Mouse (Mus musculus) forebrain, embryonic 10.5 days (tissue): ENCODE data around the gene Gm960. TPM values are rescaled to one million over a fixed set of nuclear protein-coding genes. Genes with fewer than 3 reads are reported as not detected.
"Not testable (repeated sequence)": the region's sequence is repeated elsewhere in the genome, so short reads cannot be mapped to it uniquely, and the experiment has no call there.

ENCODE experiments used
- DNase-seq: peaks from one replicate; pipeline ENCODE4 v3.0.0-alpha.2; 2017; ENCODE audit warnings: low spot score; ENCODE audit errors: extremely low spot score
- H3K27ac ChIP-seq: fragments of 300-500 bp; sonication (generic); 2 replicates; pipeline ENCODE4 v1.5.1; 2016; ENCODE audit warnings: mild to moderate bottlenecking
- H3K27me3 ChIP-seq: fragments of 300-500 bp; sonication (generic); 2 replicates; pipeline ENCODE4 v1.6.1; 2016; ENCODE audit warnings: mild to moderate bottlenecking; ENCODE audit not compliant: poor library complexity, severe bottlenecking
- H3K36me3 ChIP-seq: fragments of 300-500 bp; sonication (generic); replicated peaks from 2 replicates; pipeline ENCODE4 v1.6.1; 2016; ENCODE audit warnings: mild to moderate bottlenecking, moderate library complexity
- H3K4me1 ChIP-seq: fragments of 300-500 bp; sonication (generic); 2 replicates; pipeline ENCODE4 v1.6.1; 2016
- H3K4me3 ChIP-seq: fragments of 300-500 bp; sonication (generic); 2 replicates; pipeline ENCODE4 v1.5.1; 2016; ENCODE audit warnings: mild to moderate bottlenecking, moderate library complexity
- H3K9me3 ChIP-seq: fragments of 300-500 bp; sonication (generic); 2 replicates; pipeline ENCODE4 v1.6.1; 2016; ENCODE audit warnings: mild to moderate bottlenecking, moderate library complexity
- WGBS: fragments of 180-500 bp; shearing (Covaris S2); methylation state at CpG from one replicate; pipeline ENCODE4 v1.1.7; 2016; 5-methylcytosine and 5-hydroxymethylcytosine counted together
- microRNA-seq: library from miRNA; unstranded; fragments of <30 nt; microRNA quantifications from one replicate; pipeline ENCODE4, GENCODE M21; 2017
- polyA plus RNA-seq: library from polyadenylated mRNA; unstranded; fragments of >200 nt; fragmentation: Nextera tagmentation; extraction: Ambion mirVana; gene quantifications from 2 replicates; pipeline ENCODE4 v1.2.1, GENCODE M21; 2016

The Gm960 gene
- polyA plus RNA-seq, 1 experiment from 2014 or later: 3.0 TPM

DNA sequence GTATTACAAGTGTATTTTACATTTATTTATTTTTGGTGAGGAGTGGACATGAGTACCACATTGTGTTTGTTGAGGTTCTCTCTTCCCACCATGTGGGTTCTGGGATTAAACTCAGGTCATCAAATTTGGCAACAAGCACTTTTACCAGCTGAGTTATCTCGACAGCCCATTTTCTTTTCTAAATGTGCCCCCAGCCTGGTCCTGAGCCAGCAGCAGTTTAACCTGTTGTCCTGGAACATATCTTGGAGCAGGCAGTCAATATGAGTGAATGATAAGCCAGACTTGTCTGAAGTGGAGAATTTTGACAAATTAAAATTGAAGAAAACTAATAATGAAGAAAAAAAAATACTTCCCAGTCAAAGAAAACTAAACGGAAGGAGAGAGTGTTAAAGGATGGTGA lies 102.4 kb downstream of the Gm960 start:
- Histone ChIP-seq H3K27me3 (no peaks in the 10 kb centered on the region), H3K4me1 (0 out of 2 replicates have a peak, but pooled peaks cover 5% of the 10 kb centered on the region), H3K27ac (no peak overlapping the region), H3K9me3 (no peaks in the 10 kb centered on the region), H3K4me3 (no peak overlapping the region), H3K36me3 (no peaks in the 10 kb centered on the region)
- 86% methylated on average over 2 of the region's 2 CpGs for WGBS
- no peak for DNase-seq

GRCm38 (mm10) chr19:4593792-4594522 lies 104.5 kb downstream of the Gm960 start:
- Histone ChIP-seq H3K4me3 (no peak overlapping the region), H3K27me3 (no peaks in the 10 kb centered on the region), H3K27ac (no peak overlapping the region), H3K36me3 (no peaks in the 10 kb centered on the region), H3K4me1 (0 out of 2 replicates have a peak, but pooled peaks cover 5% of the 10 kb centered on the region), H3K9me3 (no peaks in the 10 kb centered on the region)
- no peak for DNase-seq
- WGBS: 61% methylated on average over 7 of the region's 7 CpGs

GRCm38 (mm10) chr19:4590025-4590424 lies 108.4 kb downstream of the Gm960 start:
- Histone ChIP-seq H3K36me3 (no peaks in the 10 kb centered on the region), H3K4me3 (no peak overlapping the region), H3K9me3 (no peaks in the 10 kb centered on the region), H3K27me3 (no peaks in the 10 kb centered on the region), H3K27ac (no peak overlapping the region), H3K4me1 (0 out of 2 replicates have a peak, but pooled peaks cover 5% of the 10 kb centered on the region)
- WGBS: 96% methylated on average over 3 of the region's 3 CpGs
- DNase-seq: no peak

DNA sequence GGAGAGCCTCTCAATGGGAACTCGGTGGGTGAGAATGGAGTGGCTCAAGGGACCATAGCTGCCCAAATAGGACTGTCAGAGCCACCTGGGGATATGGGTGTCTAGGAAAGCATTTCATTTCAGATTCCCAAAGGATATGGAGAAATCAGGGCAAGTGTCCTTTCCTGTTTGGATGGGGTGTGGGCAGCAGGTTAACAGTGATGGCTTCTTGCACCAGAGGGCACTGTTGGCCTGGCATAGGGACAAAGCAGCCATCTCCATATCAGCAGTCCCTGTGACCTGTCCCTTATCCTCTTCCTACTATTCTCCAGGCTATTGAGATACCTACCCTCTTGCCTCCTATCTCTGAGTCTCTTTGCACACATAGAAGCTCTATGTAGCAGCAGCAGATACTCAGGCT lies 109.4 kb downstream of the Gm960 start:
- H3K36me3 ChIP-seq: no peaks in the 10 kb centered on the region
- no peaks in the 10 kb centered on the region for H3K9me3 ChIP-seq
- 65% methylated on average over 1 of the region's 1 CpGs for WGBS
- H3K4me1 ChIP-seq: 0 out of 2 replicates have a peak, but pooled peaks cover 3% of the 10 kb centered on the region
- no peak overlapping the region for H3K27ac ChIP-seq
- no peak for DNase-seq
- no peak overlapping the region for H3K4me3 ChIP-seq
- no peaks in the 10 kb centered on the region for H3K27me3 ChIP-seq

DNA sequence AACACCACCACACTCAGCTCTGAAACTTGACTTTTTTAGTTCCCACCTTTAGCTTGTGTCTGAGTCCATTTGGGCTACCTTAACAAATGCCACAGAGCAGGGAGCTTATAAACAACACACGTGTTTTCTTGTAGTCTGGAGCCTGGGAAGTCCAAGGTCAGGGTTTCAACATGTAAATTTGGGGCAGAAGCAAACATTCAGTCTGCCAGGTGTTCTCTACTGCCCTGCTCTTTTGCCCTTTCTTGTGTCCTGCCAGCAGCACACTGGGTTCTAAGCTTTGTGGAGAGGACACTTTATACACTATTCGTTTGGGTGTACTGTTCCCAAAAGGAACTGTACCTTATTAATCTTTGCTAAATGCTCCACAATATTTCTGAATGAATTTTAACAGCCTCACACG lies 110.0 kb downstream of the Gm960 start:
- 77% methylated on average over 3 of the region's 3 CpGs for WGBS
- H3K4me3 ChIP-seq: no peak overlapping the region
- no peaks in the 10 kb centered on the region for H3K36me3 ChIP-seq
- H3K27me3 ChIP-seq: no peaks in the 10 kb centered on the region
- H3K4me1 ChIP-seq: no peaks in the 10 kb centered on the region
- no peaks in the 10 kb centered on the region for H3K9me3 ChIP-seq
- DNase-seq: no peak
- H3K27ac ChIP-seq: no peak overlapping the region

DNA sequence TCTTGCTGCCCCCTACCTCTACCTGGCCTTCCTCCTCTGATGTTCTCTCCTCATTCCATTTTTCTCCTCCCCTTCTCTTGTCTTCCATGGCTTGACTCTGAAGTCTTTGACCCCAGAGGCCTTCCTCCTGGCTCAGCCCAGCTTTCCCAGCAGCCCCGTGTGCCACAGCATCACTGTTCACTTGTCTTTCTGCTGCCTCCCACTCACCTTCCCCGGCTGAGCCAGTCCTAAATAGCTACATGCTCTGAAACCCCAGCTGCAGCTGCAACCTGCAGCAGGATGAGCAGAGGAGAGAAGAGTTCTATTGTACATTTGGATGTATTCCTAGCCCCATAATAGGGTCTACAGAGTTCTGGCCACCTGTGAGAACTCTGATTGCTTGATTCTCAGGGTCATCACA lies 111.0 kb downstream of the Gm960 start:
- H3K27me3 ChIP-seq: no peaks in the 10 kb centered on the region
- H3K36me3 ChIP-seq: no peaks in the 10 kb centered on the region
- no peak for DNase-seq
- WGBS: 70% methylated on average over 2 of the region's 2 CpGs
- no peaks in the 10 kb centered on the region for H3K4me1 ChIP-seq
- H3K9me3 ChIP-seq: no peaks in the 10 kb centered on the region
- H3K27ac ChIP-seq: no peak overlapping the region
- no peak overlapping the region for H3K4me3 ChIP-seq

DNA sequence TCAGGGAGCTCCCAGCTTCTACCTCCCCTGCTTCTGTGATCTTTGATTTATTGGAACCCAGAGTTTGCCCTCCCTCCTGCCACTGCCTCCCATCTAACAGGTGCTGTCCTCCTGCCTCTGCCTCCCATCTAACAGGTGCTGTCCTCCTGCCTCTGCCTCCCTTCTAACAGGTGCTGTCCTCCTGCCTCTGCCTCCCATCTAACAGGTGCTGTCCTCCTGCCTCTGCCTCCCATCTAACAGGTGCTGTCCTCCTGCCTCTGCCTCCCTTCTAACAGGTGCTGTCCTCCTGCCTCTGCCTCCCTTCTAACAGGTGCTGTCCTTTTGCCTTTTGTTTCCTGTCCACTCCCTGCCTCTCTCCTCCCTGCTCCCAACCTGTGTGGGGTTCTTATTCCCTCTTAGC lies 111.7 kb downstream of the Gm960 start:
- H3K4me3 ChIP-seq, DNase-seq, H3K36me3 ChIP-seq, H3K4me1 ChIP-seq, H3K27me3 ChIP-seq, H3K9me3 ChIP-seq, H3K27ac ChIP-seq: not testable (repeated sequence)

GRCm38 (mm10) chr19:4583856-4584255 lies 114.6 kb downstream of the Gm960 start:
- WGBS: 81% methylated on average over 2 of the region's 2 CpGs

GRCm38 (mm10) chr19:4579296-4579695 lies 119.2 kb downstream of the Gm960 start:
- no peaks in the 10 kb centered on the region for H3K36me3 ChIP-seq
- no peak overlapping the region for H3K4me3 ChIP-seq
- no peaks in the 10 kb centered on the region for H3K9me3 ChIP-seq
- H3K27me3 ChIP-seq: no peaks in the 10 kb centered on the region
- WGBS: 89% methylated on average over 5 of the region's 5 CpGs
- no peak overlapping the region for H3K27ac ChIP-seq
- H3K4me1 ChIP-seq: no peaks in the 10 kb centered on the region
- DNase-seq: no peak

More at GRCm38 (mm10) chr19:4583856-4584255, 114.6 kb downstream of the Gm960 start:
- H3K27ac ChIP-seq: no peak overlapping the region
- H3K9me3 ChIP-seq: no peaks in the 10 kb centered on the region
- H3K4me3 ChIP-seq: no peak overlapping the region
- no peaks in the 10 kb centered on the region for H3K4me1 ChIP-seq
- DNase-seq: no peak
- no peaks in the 10 kb centered on the region for H3K27me3 ChIP-seq
- no peaks in the 10 kb centered on the region for H3K36me3 ChIP-seq

- H3K36me3 ChIP-seq: no peaks in the 10 kb centered on the region
- no peak for DNase-seq
- no peaks in the 10 kb centered on the region for H3K27me3 ChIP-seq
- no peaks in the 10 kb centered on the region for H3K9me3 ChIP-seq
- no peaks in the 10 kb centered on the region for H3K4me1 ChIP-seq
- no peak overlapping the region for H3K27ac ChIP-seq
- 86% methylated on average over 2 of the region's 2 CpGs for WGBS
- H3K4me3 ChIP-seq: no peak overlapping the region
Observed at GRCm38 (mm10) chr19:4578799-4579198, 119.7 kb downstream of the Gm960 start.

Small RNAs within 50 kb of the gene (microRNA-seq; reads per million reads assigned to microRNA genes)
- not detected for gene Mir6986

Other genes with a start within 250 kb of the Gm960 start
- 2.5 and 3.0 TPM in 2 replicates for gene Syt12, start 221.2 kb downstream of the Gm960 start, polyA plus RNA-seq
- not detected in 2 replicates for gene 2010003K11Rik, start 200.1 kb downstream of the Gm960 start, polyA plus RNA-seq
- gene Pcx, start 188.2 kb downstream of the Gm960 start, polyA plus RNA-seq: 17.0 and 18.5 TPM in 2 replicates
- 5.0 and 5.7 TPM in 2 replicates for gene Lrfn4, start 83.0 kb downstream of the Gm960 start, polyA plus RNA-seq
- gene Rce1, start 73.0 kb downstream of the Gm960 start, polyA plus RNA-seq: 84.3 and 84.9 TPM in 2 replicates
- gene Sptbn2, start 12.5 kb upstream of the Gm960 start, polyA plus RNA-seq: 6.6 and 8.3 TPM in 2 replicates
- gene Rbm4b, start 57.8 kb upstream of the Gm960 start, polyA plus RNA-seq: 104 and 106 TPM in 2 replicates
- 94.2 and 96.7 TPM in 2 replicates for gene Rbm4, start 95.2 kb upstream of the Gm960 start, polyA plus RNA-seq
- 34.4 and 35.7 TPM in 2 replicates for gene Gm21992, start 112.9 kb upstream of the Gm960 start, polyA plus RNA-seq
- gene Rbm14, start 113.0 kb upstream of the Gm960 start, polyA plus RNA-seq: 137 and 140 TPM in 2 replicates
- 40.5 and 47.2 TPM in 2 replicates for gene Ccs, start 140.7 kb upstream of the Gm960 start, polyA plus RNA-seq
- gene Ccdc87, start 140.7 kb upstream of the Gm960 start, polyA plus RNA-seq: 0.18 TPM in 1 of 2 replicates, not detected in the other
- 21.4 and 25.5 TPM in 2 replicates for gene Ctsf, start 156.5 kb upstream of the Gm960 start, polyA plus RNA-seq
- 2.0 and 2.2 TPM in 2 replicates for gene Actn3, start 179.2 kb upstream of the Gm960 start, polyA plus RNA-seq
- 11.5 and 13.2 TPM in 2 replicates for gene Zdhhc24, start 180.0 kb upstream of the Gm960 start, polyA plus RNA-seq
- gene Bbs1, start 208.0 kb upstream of the Gm960 start, polyA plus RNA-seq: 8.7 and 9.8 TPM in 2 replicates
- 193 and 199 TPM in 2 replicates for gene Dpp3, start 229.6 kb upstream of the Gm960 start, polyA plus RNA-seq
- gene Peli3, start 244.5 kb upstream of the Gm960 start, polyA plus RNA-seq: 1.4 and 1.7 TPM in 2 replicates